Mouse (Mus musculus): ENCODE data around the gene Cntnap2.
A peak's percentile ranks its signal among the peaks of the same experiment; 100 is the strongest.

The Cntnap2 gene

DNA sequence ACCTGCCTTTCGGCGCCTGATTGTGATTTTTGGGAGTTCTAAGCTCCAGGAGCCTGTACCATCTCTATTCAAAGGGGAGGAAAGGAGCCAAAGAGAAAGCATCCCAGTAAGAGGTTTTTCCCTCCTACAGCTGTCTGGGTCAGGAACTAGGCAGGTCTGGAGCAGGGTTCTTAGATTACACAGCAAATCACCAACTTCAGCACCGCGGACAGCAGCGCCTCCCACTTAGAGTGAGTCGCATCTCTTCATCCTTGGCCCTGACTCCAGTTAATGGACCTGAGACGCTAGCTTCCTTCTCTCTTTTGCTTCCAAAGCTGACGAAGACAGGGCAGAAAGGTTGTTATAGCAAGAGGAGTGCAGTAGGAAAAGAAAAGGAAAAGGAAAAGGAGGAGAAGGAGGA, at the start of gene Cntnap2:
Cntnap2 (plus strand) TSS at position 267 of the 400 bp plus-strand sequence.
- DNase-seq, result peak; percentile 53 to 63

DNA sequence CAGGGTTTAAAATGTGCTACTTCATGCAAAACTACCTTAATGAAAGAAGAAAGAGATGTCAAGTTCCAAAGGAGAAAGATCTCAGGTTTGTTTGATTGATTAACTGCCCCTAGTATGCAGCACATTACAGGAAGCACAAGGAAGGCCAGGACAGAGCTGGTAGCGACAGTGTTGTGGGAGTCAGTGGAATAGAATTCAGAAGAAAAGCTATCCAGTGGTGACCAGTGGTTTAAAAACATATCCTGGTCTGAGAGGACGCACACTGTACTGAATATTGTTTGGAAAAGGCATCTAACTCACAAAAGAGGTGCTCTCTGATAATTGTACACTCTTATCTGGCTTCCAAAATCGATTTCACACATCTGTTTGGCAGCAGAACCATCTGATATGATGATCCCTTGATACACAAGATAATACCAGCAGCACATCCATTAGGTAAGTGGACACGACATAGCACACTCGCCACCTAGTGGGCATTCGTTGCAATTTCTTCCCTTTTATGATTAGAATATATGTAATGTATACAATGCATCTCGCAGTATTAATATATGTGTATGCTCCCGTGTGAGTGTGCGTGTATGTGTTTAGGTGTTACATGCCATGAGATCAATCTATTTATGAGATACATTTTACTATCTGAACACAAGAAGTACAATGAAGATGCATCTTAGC, 33.0 kb upstream of the Cntnap2 start:
- peak; percentile 49 to 68 for DNase-seq

DNA sequence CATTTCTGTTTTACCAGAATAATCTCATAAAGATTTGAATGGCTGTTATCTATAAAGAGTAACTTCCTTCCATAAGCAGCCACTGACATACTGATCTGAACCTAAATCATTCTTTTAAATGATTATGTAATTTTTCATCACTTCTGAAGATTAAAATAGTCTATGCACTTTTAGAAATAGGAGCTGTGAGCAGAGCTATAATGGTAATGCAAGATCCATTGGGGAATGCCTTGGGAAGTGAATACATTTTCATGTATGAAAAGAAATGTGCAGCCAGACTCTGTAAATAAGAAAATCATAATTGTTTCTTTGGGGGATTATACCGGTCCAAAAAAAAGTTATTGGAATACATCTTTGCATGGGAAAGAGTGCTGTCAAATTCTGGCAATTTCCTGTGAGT, 19.7 kb upstream of the Cntnap2 start:
- DNase-seq, result no peak

DNA sequence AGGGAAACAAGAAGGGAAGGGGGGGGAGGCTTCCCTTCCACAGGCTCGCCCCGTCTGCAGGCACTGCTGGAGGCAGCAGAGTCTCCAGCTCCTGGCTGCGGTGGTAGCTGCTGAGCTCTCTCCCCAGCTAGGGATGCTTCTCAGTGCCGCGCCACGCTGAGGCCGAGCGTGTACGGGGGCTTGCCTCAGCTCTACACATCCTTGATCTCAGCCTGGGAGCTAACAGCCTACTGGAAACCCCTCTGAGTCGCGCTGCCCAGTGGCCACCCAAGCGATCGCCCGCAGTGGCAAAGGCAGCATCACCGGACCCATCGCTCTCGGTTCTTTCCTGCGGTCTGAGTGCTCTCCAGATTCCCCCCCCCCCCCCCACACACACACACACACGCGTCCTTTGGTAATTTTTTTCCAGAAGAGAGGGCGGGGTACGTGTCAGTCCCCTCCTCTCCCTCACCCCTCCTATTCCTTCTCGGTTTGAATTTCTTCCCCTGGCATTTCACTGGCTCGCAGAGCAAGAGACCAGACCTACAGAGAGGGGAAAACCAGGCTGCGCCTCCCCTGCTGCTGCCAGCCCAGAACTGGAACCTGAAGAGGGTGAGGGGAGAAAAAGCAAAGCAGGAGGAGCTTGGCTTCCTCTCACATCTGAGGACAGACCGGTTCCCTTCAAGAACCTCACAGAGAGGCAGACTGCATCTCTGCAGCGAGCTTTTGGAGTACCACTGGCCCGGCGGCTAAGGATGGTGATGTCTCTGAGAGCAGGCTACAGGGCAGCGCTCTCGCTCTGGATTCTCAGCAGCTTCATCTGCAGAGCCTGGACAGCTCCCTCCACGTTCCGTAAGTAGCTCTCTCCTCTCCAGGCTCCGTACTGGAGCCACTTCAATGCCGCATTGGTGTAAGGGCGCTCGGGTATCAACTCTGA, 657 bp downstream of the Cntnap2 start:
- DNase-seq, result peak; percentile 76 to 81

DNA sequence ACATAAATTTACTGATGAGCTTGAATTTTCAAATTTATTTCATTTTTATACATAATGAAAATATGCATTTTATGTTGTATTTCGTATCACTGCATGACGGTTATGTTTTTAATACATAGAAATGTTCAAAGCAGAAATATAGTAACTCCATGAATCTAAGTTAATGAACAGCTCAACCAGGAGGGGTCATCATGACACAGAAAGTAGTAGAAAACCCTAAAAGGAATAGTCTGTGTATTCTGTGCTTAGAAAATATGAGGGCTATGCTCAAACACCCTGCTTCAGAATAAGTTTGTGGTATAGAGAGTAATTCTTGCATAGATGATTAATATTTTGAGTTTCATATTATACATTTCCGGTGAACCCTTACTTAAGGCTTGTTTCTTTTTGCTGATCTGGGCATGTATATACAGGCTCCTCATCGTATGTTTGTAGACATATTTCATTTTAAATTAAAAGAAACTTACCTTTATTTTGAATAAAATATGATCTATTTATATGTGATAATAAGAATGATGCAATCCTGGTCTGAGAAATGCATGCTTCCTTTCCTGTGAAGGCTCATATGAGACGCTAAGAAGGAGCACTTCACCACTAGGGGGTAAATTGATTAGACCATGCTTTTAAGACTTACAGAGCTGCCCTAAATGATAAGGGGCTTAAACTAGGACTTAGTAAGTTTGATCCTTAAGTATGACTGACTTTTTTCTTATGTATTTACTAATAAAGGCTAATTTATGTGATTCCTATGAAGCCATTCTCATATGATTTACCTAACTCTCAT, 3.2 kb downstream of the Cntnap2 start:
- peak in 1 of 2 experiments; percentile 11 for DNase-seq

DNA sequence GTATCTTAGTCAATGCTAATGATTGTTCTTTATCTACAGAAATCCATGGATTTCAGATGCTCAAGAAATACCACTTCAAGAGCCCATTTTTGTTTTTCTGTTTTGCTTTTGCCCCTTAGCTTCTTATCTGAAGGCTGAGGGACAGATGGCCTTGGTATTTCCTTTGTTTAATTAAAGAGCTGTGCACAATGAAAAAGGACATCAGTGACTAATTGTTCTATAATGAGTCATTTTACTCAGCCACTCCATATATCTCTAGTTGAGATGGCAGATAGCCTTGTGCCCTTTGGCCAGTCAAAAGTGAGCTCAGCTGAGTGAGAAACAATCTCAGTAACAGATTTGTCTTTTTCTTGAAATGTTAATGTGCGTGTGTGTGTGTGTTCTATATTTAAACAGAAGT, 29.1 kb downstream of the Cntnap2 start:
- peak in 1 of 2 experiments; percentile 31 for DNase-seq

DNA sequence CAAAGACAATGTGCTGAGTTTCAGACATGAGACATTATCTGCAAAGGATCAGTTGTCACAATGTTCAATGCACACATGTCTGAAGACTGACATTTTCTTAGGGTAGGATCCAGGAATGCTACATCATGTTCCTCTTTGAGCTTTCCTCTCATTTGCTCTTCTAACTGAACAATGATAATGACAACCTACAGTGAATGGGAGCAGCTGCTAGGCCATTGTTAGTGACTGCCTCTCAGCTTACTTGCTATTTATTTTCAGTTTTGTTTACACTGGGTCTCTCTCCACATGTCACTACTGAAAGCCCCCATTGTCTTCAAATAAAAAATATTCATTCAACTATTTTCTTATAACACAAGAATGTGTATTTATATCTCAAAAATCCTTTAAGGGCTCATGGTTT, 54.5 kb downstream of the Cntnap2 start:
- DNase-seq, result no peak

DNA sequence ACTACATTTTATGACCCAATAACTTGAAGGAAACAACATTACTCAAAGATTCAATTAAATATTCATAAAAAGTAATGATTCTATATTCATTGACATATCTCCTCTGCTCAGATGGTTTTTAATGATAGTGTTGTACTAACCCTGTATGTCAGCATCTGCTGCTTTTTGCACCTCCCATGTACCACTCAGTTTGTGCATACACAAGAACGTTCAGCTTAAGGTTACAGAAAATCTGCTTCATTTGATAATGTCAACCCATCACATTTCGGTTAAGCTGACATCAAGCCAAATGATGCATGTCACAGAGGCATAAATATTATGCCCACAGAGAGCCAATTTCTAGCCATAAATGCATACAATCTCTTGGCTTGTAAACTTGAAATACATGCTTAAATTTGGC, 85.7 kb downstream of the Cntnap2 start:
- DNase-seq, result no peak

DNA sequence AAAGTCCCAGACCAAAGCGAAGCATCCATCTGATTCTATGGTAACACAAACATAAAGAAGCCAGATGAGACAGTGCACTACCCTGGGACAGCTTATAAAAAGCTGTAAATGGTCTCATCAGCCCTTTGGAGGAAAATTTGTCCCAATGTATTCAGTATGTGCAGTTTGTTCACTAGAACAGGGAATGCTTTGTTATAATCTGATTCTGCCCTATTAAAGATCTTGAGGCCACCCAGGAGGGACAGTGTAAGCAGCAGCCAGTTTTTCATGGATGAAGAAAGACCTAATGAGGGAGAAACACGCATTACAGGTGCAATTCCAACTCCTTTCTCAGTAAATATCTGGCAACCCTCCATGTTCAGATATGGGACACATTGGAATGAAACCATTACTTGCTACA, 145.9 kb downstream of the Cntnap2 start:
- no peak for DNase-seq

DNA sequence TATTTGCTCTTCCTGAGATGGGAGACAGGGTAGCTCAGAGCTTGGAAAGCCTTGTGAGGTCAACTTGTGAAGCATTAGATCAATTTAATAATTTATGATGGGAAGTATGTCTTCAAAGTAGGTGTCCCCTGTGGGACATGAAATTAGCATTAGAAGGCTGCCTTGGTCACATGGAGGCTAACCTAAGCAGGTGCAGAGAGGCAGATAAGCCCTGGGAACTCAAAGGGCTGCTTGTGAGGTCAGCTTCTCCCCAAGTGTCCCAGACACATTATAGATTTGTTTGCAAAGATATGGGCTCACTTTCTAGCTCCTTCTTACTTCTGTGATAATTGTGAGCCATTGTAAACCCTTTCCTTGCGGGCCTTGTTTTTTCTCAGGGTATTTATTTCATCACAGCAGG, 155.2 kb downstream of the Cntnap2 start:
- DNase-seq, result no peak

DNA sequence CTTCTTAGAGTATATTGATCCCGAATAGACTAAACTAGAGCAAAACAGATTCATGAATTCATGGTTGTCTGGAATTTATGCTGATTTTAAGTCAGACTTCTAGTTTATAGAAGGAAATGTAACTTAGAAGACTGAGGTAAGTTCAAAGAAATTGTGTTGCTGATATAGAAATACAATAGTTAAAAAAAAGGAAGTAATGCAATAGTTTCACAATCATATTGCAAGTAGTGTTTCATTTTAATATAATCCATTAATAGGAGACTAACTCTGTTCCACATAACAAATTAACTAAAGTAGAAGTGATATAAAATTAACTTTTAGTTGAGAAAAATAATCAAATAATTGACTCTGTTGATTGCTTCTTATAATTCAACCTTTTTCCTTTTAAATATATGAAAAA, 169.8 kb downstream of the Cntnap2 start:
- no peak for DNase-seq

DNA sequence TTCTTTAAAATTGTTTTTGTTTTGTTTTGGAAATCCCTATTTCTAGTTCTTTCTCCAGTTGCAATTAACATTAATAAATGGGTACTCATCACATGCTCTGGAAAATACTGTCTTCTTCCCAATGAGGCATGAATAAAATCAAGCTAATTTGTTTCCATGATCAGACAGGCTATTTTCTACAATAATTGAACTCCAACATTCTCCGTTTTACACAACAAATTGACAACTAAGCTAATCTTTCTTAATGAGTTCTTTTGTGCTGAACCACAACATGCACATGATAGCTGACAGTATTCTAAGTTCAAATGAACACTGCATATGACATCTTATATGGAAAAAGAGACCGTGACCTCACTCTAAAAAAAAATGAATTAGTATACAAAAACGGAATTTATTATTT, 173.4 kb downstream of the Cntnap2 start:
- no peak for DNase-seq

DNA sequence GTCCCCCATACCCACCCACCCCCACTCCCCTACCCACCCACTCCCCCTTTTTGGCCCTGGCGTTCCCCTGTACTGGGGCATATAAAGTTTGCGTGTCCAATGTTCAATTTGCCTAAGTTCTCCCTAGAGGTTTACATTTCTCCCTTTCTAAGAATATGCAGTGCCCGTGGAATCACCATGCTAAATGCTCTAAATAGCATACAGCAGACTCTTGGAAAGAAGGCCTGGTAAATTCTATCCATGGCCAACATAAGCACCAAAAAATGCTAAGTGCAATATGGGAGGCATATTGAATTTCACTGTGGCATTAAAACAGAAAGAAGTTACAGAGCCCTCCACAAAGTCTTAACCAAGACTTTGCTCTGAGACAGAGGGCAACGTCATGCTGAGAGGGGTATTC, 177.4 kb downstream of the Cntnap2 start:
- no peak for DNase-seq

DNA sequence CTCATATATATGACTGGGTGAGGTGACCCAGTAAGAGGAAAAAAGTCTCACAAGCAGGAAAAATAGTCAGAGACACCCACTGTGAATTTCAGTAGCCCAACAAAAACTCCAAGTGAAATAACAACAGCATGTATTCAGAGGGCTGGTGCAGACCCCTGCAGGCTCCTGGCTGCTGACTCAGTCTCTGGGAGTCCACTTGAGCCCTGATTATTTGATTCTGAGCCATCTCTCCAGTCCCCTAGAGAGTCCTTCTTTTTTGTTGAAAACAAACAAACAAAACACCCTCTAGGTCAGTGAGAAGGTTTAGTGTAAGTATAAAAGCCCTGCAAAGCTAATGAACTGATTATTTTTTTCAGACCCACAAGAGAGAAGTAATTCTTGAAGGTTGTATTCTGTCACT, 179.0 kb downstream of the Cntnap2 start:
- no peak for DNase-seq

DNA sequence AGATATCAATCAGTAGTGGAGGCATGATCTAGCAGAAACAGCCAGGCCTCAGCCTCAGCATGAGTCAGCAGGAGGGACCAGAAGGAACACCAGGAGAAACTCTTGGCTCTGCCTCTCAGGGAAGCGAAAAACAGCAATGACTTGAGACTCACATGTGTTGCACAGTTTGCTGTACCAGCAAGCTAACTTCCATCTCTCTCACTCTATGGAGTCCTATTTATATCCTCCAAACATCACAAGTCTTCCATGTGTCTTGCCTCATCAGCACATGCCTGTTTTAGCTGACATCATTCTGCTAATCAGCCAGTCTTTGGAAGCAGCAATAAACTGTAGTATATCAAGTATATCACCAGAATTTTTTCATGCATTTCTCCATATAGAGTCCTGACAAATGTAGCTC, 182.1 kb downstream of the Cntnap2 start:
- no peak for DNase-seq

DNA sequence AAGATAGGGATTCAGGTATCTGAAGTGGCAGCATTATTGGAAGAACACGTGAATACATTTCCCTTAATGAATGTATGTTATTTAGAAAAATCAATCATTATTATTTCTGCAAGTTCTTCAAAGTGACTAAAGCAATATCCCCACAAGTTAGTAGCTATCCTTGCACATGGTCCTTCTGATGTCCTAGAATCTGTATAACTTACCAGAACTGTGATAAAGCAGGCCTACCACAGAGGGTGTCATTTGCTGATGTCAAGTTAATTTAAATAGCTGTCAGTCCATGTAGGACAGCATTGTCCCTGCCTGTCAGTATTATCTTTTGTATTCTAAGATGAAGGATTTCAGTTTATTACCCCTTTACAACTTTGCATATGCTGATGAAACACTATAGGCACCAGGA, 185.5 kb downstream of the Cntnap2 start:
- no peak for DNase-seq

DNA sequence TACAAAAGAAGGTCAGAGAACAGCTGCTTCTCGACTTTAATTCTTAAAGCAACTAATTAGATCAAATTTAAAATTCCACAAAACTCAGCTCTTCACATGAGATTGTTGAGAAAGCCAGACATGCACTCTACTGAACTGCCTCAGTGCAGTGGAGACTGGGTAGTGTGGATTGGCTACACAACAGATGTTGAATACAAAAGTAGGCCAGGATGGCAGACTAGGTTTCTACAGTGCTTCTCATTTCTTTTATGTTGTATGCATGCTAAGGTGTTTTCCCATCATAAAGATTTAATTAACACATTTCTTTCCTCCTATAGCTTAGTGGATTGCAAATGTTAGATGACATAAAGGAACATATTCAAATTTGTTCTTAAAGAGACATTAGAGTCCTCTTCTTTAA, 198.9 kb downstream of the Cntnap2 start:
- DNase-seq, result no peak

DNA sequence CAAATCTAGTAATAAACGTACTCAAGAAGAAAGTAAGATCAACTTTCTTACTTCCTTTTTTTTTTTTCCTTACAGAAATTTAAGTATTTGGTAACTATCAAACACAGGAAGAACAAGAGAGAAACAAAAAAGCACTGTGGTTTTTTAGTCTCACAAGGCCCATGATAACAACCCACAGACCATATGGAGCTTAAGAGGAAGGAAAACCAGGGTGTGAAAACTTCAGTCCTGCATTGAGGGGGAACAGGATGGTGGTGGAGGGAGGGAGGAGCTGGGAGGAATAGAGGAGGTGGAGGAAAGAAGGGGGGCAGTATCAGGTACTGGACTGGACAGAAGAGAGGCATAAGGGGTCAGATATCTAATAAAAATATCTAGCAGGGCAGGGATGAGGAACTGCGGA, 212.4 kb downstream of the Cntnap2 start:
- no peak for DNase-seq

DNA sequence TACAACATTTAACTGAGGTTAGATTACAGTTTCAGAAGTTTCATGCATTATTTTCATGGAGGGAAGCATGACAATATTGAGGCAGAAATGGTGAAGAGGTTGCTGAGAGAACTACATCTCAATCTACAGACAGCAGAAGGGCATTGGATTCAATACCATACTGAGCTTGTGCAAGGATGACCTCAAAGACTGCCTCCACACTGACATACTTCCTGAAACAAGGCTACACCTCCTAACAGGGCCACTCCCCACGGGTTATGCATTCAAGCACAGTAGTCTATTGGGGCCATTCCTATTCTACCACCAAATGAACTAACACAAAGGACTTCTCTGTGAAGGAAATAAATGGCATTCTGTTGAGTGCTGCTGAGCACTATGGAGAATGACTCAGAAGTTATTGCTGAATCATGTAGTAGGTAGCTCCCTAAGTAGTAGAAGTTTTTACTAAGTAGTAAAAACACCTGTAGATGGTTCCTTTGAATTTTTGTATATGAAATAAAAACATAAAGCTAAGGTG, 214.2 kb downstream of the Cntnap2 start:
- DNase-seq, result no peak

DNA sequence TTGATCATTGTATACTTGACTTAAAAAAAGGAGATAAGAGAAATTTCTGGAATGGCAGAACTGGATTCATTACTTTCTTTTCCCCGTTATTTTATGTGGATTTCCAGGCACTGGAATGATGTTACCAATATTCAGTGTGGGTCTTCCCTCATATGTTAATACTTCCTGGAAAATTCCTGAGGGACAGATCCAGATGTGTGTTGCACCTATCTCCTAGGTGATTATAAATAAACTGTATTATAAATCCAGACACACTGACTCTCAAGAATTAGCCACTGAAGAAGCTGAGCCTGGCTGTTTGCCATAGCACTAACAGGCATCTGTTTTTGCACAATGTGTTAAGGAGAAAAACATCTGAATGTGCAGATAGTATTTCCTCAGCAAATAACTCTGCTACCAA, 231.0 kb downstream of the Cntnap2 start:
- DNase-seq, result no peak

DNA sequence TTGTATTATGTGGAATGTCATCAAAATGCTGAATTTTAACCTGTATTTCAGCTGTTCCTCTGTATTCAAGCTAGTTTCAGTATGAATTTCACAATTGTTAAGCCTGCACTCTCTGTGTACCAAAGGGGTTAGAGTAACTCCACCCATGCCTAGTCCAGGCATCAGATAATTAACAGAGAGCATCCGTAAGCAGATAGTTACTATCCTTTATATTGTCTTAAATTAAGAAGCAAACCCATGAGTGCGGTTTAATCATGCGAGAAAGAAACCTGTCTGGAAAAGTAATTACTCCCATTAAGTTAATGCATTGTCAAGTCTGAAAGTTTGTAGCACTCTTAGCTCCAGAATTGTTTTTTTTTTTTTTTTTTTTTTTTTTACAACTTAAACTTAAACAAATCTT, 258.3 kb downstream of the Cntnap2 start:
- DNase-seq, result no peak

DNA sequence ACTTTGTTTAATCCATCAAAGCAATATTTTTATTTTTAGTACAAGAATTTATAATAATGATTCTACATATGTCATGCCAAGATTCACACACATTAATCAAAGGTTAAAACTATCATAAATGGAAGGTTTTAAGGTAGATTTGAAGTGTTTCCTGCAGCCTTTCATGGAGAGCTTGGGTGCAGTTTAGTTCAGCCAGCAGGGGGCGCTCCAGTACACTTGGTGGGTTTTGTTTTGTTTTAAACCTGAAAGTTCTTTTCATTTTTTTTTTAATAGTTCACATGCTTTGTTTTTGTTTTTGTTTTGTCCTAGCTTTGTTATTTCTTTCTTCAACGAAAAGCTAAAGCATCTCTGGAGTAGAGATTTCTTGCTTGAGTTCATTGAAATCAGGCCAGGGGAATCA, 264.3 kb downstream of the Cntnap2 start:
- peak; percentile 40 to 61 for DNase-seq

DNA sequence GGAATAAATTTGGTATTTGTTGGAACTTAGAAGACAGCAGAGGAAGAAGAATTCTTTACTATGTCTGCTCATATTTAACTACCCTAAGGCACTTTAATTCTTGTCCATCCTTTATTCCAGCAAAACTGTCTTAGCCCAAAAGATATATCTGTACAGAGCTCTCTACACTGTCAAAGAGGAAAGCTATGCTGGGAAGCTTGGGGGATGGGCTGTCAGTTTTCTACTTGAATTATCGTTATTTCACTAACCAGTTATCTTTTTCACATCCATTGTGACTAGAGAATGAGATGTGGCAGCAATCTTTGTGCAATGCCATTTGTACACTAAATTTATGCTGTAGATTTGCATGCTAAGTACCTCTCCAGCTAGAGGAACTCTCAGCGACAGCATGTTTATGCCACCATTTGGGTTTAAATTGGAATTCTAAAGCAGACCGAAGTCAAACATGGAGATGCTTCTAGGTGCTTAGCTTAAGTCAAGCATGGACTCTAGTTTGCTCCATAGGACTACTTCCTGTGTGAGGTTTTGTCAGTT, 268.9 kb downstream of the Cntnap2 start:
- DNase-seq, result no peak
